Mouse (Mus musculus) urinary bladder, postnatal 36 days (tissue): Measurements from ENCODE around the gene Kpna3.

Experiments
- DNase-seq, 2 experiments: peaks; one replicate each; pipeline ENCODE4 v3.0.0; 2022; ENCODE audit warnings: low spot score in 2 of 2, mixed read lengths in 1 of 2

Kpna3 gene

DNA sequence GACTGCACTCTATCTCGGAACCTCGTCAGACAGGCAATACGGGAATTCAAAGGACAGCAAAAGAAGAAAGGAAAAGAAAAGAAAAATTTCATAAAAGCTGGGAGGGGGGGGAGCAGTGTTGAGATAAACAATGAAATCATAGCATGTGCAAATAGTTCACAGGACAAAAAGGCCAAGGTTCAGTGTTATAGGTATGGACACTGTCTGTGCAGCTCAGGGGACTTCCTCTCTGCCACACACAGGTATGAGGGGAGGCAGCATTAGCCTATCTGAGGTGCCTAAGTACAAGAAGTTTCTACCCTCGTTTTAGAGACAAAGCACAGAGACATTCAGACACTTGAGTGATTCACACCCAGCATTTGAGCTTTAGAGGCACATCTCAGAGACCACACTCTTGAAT is 118.5 kb downstream of the Kpna3 start:
- no peak for DNase-seq

GRCm38 (mm10) chr14:61320765-61321164 is 118.9 kb downstream of the Kpna3 start:
- peak; percentile 45 to 69 for DNase-seq

GRCm38 (mm10) chr14:61316861-61317260 is 122.8 kb downstream of the Kpna3 start:
- DNase-seq: peak; percentile 53 to 58
